Mouse (Mus musculus): ENCODE measurements at regions not wholly inside any gene's neighbourhood (a gene's known extent, or its start where the extent isn't known, plus 50 kb on each side); places are given as distances from the start of the nearest gene placed in this dataset.

DNA sequence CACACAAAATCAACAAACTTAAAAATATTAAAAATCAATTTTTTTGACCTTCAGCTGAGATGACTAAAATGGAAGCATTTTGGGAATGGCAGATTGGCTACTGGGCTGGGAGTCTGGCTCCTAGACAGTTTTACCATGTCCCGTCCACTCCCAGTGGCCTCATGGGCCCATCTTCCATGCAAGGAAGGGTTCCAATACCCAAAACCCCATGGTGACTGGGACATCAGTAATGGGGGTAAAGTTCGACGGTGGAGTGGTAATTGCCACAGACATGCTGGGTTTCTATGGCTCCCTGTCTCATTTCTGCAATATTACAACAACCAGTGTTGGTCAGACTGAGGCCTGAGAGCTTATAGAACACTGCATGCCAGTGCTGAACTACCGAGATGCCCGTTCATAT, 82.2 kb downstream of the Il20rb start:
- DNase-seq: no peak
- Histone ChIP-seq H3K4me1 (replicated peaks; ENCODE audit: control insufficient read depth, insufficient read depth, low read length) (no peaks in the 10 kb centered on the region), H3K4me3 (ENCODE audit: control insufficient read depth, insufficient read depth, low read length) (no peak overlapping the region), H3K27me3 (ENCODE audit: control insufficient read depth, insufficient read depth, low read length) (no peaks in the 10 kb centered on the region), H3K36me3 (ENCODE audit: control insufficient read depth, insufficient read depth, low read length) (no peaks in the 10 kb centered on the region), H3K27ac (ENCODE audit: control insufficient read depth, insufficient read depth, low read length) (no peak overlapping the region)
- TF ChIP-seq POLR2A (IDR thresholded peaks at IDR 0.05; ENCODE audit: control insufficient read depth, extremely low read depth, insufficient read depth, low read length, poor library complexity) (no peak), CTCF (IDR thresholded peaks at IDR 0.05; ENCODE audit: borderline replicate concordance, control insufficient read depth, extremely low read depth, insufficient read depth, low read length, poor library complexity) (no peak)
- 93% methylated on average over 5 of the region's 5 CpGs for WGBS

DNA sequence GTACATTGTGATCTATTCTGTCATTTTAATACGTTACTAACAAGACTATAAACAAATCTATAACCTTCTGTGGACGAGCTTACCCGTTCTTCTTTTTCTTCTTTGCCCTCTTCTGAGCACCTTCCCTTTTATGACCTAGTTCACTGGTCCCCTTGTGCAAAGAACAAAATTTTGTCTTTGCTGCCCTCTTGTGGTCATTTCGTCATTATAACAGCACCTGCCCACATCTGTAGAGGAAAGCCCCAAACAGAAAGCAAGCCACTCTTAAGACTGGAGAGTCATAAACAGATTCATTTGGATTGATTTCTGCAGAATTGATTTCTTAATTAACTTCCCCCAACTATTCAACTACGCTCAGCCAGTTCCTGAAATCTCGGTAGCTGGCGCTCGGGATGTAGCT, 86.2 kb downstream of the Il20rb start:
- Histone ChIP-seq H3K4me1 (replicated peaks; ENCODE audit: control insufficient read depth, insufficient read depth, low read length) (no peaks in the 10 kb centered on the region), H3K27me3 (ENCODE audit: control insufficient read depth, insufficient read depth, low read length) (no peaks in the 10 kb centered on the region), H3K4me3 (ENCODE audit: control insufficient read depth, insufficient read depth, low read length) (no peak overlapping the region), H3K36me3 (ENCODE audit: control insufficient read depth, insufficient read depth, low read length) (no peaks in the 10 kb centered on the region), H3K27ac (ENCODE audit: control insufficient read depth, insufficient read depth, low read length) (no peak overlapping the region)
- peak; percentile 49 for DNase-seq
- 19% methylated on average over 8 of the region's 8 CpGs for WGBS
- TF ChIP-seq CTCF (IDR thresholded peaks at IDR 0.05; ENCODE audit: borderline replicate concordance, control insufficient read depth, extremely low read depth, insufficient read depth, low read length, poor library complexity): no peak
- no peak for TF ChIP-seq POLR2A (IDR thresholded peaks at IDR 0.05; ENCODE audit: control insufficient read depth, extremely low read depth, insufficient read depth, low read length, poor library complexity)

DNA sequence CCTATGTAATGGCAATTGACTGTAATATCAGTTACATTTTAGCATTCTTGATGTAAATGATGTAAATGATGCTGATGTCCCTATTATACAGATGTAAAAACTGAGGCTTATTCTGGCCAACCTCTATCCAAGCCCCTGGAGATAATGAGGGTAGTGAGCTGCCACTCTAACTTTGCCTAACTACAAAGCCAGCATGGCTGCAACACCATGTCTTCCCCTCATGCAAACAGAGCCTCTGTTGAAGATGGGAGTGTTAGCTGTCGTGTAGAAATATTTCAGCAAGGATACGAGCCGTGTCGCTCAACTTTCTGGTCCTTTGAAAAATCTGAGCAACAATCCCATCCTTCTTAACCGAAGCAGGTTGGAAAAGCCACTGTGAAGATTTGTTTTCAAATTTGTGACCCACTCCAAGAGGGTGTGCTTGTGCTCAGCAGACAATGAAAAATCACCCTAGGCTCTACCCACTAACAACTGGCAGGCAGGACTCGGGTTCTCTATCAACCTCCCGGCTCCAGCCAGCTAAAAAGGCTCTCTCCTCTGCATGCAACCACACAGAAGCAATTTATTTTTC, 90.2 kb downstream of the Il20rb start:
- no peak overlapping the region for H3K4me3 ChIP-seq (ENCODE audit: control insufficient read depth, insufficient read depth, low read length)
- TF ChIP-seq CTCF (IDR thresholded peaks at IDR 0.05; ENCODE audit: borderline replicate concordance, control insufficient read depth, extremely low read depth, insufficient read depth, low read length, poor library complexity) (no peak), POLR2A (IDR thresholded peaks at IDR 0.05; ENCODE audit: control insufficient read depth, extremely low read depth, insufficient read depth, low read length, poor library complexity) (no peak)
- DNase-seq: no peak
- WGBS: 92% methylated on average over 7 of the region's 7 CpGs
- H3K27me3 ChIP-seq (ENCODE audit: control insufficient read depth, insufficient read depth, low read length): no peaks in the 10 kb centered on the region
- H3K4me1 ChIP-seq (replicated peaks; ENCODE audit: control insufficient read depth, insufficient read depth, low read length): no peaks in the 10 kb centered on the region
- H3K36me3 ChIP-seq (ENCODE audit: control insufficient read depth, insufficient read depth, low read length): no peaks in the 10 kb centered on the region
- H3K27ac ChIP-seq (ENCODE audit: control insufficient read depth, insufficient read depth, low read length): no peak overlapping the region

DNA sequence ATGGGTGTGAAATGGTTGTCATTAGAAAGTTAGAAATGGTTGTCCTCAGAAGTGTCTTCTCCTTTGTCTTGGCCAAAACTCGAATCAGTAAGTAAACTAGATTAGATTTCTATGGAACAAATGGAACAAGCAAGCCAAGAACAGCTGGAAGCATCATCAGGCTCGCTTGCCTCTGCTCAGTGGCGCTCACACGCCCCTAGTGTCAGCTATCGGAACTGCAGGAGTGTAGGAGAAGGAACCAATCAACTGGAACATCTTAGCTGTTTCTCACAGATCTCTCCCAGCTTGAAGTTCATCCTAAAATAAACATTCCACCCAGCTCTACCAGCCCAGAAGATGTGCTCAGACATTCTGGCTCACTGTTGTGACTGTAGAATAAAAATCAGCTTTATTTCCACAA, 90.9 kb downstream of the Il20rb start:
- no peaks in the 10 kb centered on the region for H3K27me3 ChIP-seq (ENCODE audit: control insufficient read depth, insufficient read depth, low read length)
- no peak for TF ChIP-seq POLR2A (IDR thresholded peaks at IDR 0.05; ENCODE audit: control insufficient read depth, extremely low read depth, insufficient read depth, low read length, poor library complexity)
- TF ChIP-seq CTCF (IDR thresholded peaks at IDR 0.05; ENCODE audit: borderline replicate concordance, control insufficient read depth, extremely low read depth, insufficient read depth, low read length, poor library complexity): peak; percentile 81; the same call in 1 of the 2 replicates
- H3K36me3 ChIP-seq (ENCODE audit: control insufficient read depth, insufficient read depth, low read length): no peaks in the 10 kb centered on the region
- H3K4me1 ChIP-seq (replicated peaks; ENCODE audit: control insufficient read depth, insufficient read depth, low read length): no peaks in the 10 kb centered on the region
- H3K4me3 ChIP-seq (ENCODE audit: control insufficient read depth, insufficient read depth, low read length): no peak overlapping the region
- DNase-seq: peak; percentile 79
- WGBS: 2% methylated on average over 5 of the region's 5 CpGs
- no peak overlapping the region for H3K27ac ChIP-seq (ENCODE audit: control insufficient read depth, insufficient read depth, low read length)

DNA sequence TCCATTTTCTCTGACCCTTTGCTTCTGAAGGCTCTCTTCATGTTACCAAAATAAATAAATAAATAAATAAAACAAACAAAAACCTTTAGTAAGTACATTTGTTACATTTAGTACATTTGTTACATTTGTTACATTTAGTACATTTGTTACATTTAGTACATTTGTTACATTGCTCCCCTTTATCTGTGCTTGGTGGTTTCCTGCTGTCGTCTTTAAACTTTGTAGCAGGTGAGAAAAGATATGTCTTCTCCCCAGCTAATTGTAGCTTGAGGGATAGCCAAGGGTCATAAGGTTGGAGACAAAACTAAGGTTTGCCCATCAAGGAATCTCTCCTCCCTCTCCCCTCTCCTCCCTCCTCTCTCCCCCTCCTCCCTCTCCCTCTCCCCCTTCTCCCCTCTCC, 92.0 kb downstream of the Il20rb start:
- Histone ChIP-seq H3K4me1 (replicated peaks; ENCODE audit: control insufficient read depth, insufficient read depth, low read length) (no peaks in the 10 kb centered on the region), H3K36me3 (ENCODE audit: control insufficient read depth, insufficient read depth, low read length) (no peaks in the 10 kb centered on the region), H3K27me3 (ENCODE audit: control insufficient read depth, insufficient read depth, low read length) (no peaks in the 10 kb centered on the region), H3K4me3 (ENCODE audit: control insufficient read depth, insufficient read depth, low read length) (no peak overlapping the region), H3K27ac (ENCODE audit: control insufficient read depth, insufficient read depth, low read length) (no peak overlapping the region)
- 64% methylated on average over 1 of the region's 1 CpGs for WGBS
- no peak for TF ChIP-seq POLR2A (IDR thresholded peaks at IDR 0.05; ENCODE audit: control insufficient read depth, extremely low read depth, insufficient read depth, low read length, poor library complexity)
- no peak for TF ChIP-seq CTCF (IDR thresholded peaks at IDR 0.05; ENCODE audit: borderline replicate concordance, control insufficient read depth, extremely low read depth, insufficient read depth, low read length, poor library complexity)
- DNase-seq: no peak

DNA sequence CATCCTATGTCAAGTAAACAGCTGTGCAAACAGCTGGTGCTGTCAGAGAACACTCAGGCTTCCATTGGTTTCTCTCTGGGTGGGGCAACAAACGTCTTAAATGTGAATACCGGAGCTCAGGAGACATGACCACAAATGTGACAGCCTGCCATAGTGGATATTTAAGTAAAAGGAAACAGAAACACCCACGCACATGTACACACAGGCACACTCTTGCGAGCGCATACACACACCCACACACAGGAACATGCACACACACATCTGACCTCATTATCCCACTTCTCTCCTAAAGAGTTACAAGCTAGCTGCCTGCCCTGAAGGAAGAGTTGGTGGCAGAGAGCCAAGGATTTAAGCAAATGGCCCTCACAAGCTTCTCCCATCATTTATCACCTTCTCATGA, 92.4 kb downstream of the Il20rb start:
- WGBS: 72% methylated on average over 5 of the region's 5 CpGs
- no peaks in the 10 kb centered on the region for H3K36me3 ChIP-seq (ENCODE audit: control insufficient read depth, insufficient read depth, low read length)
- H3K4me1 ChIP-seq (replicated peaks; ENCODE audit: control insufficient read depth, insufficient read depth, low read length): no peaks in the 10 kb centered on the region
- no peak for DNase-seq
- no peak overlapping the region for H3K27ac ChIP-seq (ENCODE audit: control insufficient read depth, insufficient read depth, low read length)
- no peak for TF ChIP-seq POLR2A (IDR thresholded peaks at IDR 0.05; ENCODE audit: control insufficient read depth, extremely low read depth, insufficient read depth, low read length, poor library complexity)
- TF ChIP-seq CTCF (IDR thresholded peaks at IDR 0.05; ENCODE audit: borderline replicate concordance, control insufficient read depth, extremely low read depth, insufficient read depth, low read length, poor library complexity): no peak
- no peaks in the 10 kb centered on the region for H3K27me3 ChIP-seq (ENCODE audit: control insufficient read depth, insufficient read depth, low read length)
- no peak overlapping the region for H3K4me3 ChIP-seq (ENCODE audit: control insufficient read depth, insufficient read depth, low read length)

DNA sequence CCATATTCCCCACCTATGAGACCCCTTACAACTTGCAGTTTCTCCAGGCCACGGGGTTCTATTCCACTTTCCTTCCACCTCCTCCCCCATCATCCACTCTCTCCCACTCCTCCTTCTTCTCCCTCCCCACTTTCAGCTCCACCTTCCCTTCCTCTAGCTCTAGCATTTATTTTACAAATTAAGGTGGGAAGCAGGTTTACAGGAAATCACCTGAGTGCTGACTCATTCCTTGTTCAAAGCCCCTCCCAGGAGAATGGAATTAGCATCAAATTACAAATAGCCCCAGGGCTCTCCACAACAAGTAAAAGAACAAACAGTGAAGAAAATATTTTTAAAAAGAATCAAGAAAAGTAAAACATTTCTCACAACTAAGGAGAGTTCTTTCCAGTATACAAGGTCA, 94.3 kb downstream of the Il20rb start:
- Histone ChIP-seq H3K4me3 (ENCODE audit: control insufficient read depth, insufficient read depth, low read length) (no peak overlapping the region), H3K27ac (ENCODE audit: control insufficient read depth, insufficient read depth, low read length) (no peak overlapping the region), H3K4me1 (replicated peaks; ENCODE audit: control insufficient read depth, insufficient read depth, low read length) (0 out of 2 replicates have a peak, but pooled peaks cover 1% of the 10 kb centered on the region), H3K36me3 (ENCODE audit: control insufficient read depth, insufficient read depth, low read length) (no peaks in the 10 kb centered on the region), H3K27me3 (ENCODE audit: control insufficient read depth, insufficient read depth, low read length) (no peaks in the 10 kb centered on the region)
- WGBS: 48% methylated on average over 1 of the region's 1 CpGs
- no peak for TF ChIP-seq POLR2A (IDR thresholded peaks at IDR 0.05; ENCODE audit: control insufficient read depth, extremely low read depth, insufficient read depth, low read length, poor library complexity)
- no peak for DNase-seq

Data from thymus, adult 2 months (tissue).